Mouse (Mus musculus): ENCODE results near the gene Hoxb2. TPM values are rescaled to one million over a fixed set of nuclear protein-coding genes. Genes with fewer than 3 reads are reported as not detected.

The Hoxb2 gene
- total RNA-seq, 2 experiments from 2014 or later: 0.78 to 1.3 TPM

- no peak for DNase-seq
- intact Hi-C loops (cut with DNase I): no loop called here
Observed at GRCm38 (mm10) chr11:96332618-96333032, 17.7 kb upstream of the Hoxb2 start.

- DNase-seq: no peak
- intact Hi-C loops (cut with DNase I): no loop called here
Observed at GRCm38 (mm10) chr11:96333241-96334001, 16.9 kb upstream of the Hoxb2 start.

- DNase-seq: no peak
- intact Hi-C loops (cut with DNase I): no loop called here
Observed at GRCm38 (mm10) chr11:96334002-96334364, 16.3 kb upstream of the Hoxb2 start.

GRCm38 (mm10) chr11:96334998-96335397, 15.3 kb upstream of the Hoxb2 start:
- intact Hi-C loops (cut with DNase I): no loop called here
- DNase-seq: no peak

GRCm38 (mm10) chr11:96336597-96336996, 13.7 kb upstream of the Hoxb2 start:
- intact Hi-C loops (cut with DNase I): no loop called here
- no peak for DNase-seq

GRCm38 (mm10) chr11:96337026-96337425, 13.3 kb upstream of the Hoxb2 start:
- intact Hi-C loops (cut with DNase I): no loop called here
- DNase-seq: no peak

- intact Hi-C loops (cut with DNase I): no loop called here
- no peak for DNase-seq
Observed at GRCm38 (mm10) chr11:96338957-96339855, 11.1 kb upstream of the Hoxb2 start.

- DNase-seq: no peak
- intact Hi-C loops (cut with DNase I): no loop called here
Observed at GRCm38 (mm10) chr11:96340698-96341365, 9.5 kb upstream of the Hoxb2 start.

GRCm38 (mm10) chr11:96341701-96342575, 8.4 kb upstream of the Hoxb2 start:
- peak; percentile 47 to 62 for DNase-seq
- intact Hi-C loops (cut with DNase I): no loop called here

GRCm38 (mm10) chr11:96342576-96342930, 7.8 kb upstream of the Hoxb2 start:
- intact Hi-C loops (cut with DNase I): no loop called here
- no peak for DNase-seq

GRCm38 (mm10) chr11:96343206-96343745, 7.0 kb upstream of the Hoxb2 start:
- DNase-seq: no peak
- intact Hi-C loops (cut with DNase I): no loop called here

GRCm38 (mm10) chr11:96344061-96344877, 6.1 kb upstream of the Hoxb2 start:
- DNase-seq: no peak
- intact Hi-C loops (cut with DNase I): no loop called here

GRCm38 (mm10) chr11:96344878-96345159, 5.5 kb upstream of the Hoxb2 start:
- no peak for DNase-seq
- intact Hi-C loops (cut with DNase I): no loop called here

GRCm38 (mm10) chr11:96345220-96345892, 5.0 kb upstream of the Hoxb2 start:
- no peak for DNase-seq
- intact Hi-C loops (cut with DNase I): no loop called here

- intact Hi-C loops (cut with DNase I): no loop called here
Observed at GRCm38 (mm10) chr11:96345893-96346806, 4.2 kb upstream of the Hoxb2 start.

GRCm38 (mm10) chr11:96346916-96347520, 3.3 kb upstream of the Hoxb2 start:
- no peak for DNase-seq
- intact Hi-C loops (cut with DNase I): no loop called here

More at GRCm38 (mm10) chr11:96345893-96346806, 4.2 kb upstream of the Hoxb2 start:
- DNase-seq: no peak

GRCm38 (mm10) chr11:96347717-96348116, 2.6 kb upstream of the Hoxb2 start:
- intact Hi-C loops (cut with DNase I): no loop called here
- no peak for DNase-seq

Measured in heart, postnatal 14 days (tissue).